ENCODE assay signal across 18 mouse cellular contexts in the genomic region with DNA sequence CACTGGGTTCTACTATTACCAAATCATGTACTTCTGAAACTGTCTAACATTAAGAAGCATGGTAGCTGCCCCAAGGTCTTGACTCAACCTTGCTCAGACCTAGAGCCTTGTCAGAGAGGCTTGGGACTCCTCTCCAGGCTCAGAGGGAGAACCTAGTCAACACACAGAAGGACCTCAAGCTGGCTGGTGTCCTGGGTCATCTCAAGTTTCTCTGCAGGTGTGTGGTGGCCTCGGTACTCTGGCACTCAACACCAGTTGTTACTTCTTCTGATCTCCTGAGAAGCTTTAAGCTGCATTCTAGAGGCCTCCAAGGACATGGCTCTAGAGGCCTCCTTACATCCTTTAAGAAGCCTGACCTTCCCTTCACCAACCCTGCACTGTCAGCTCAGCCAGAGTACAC. TPM values are rescaled to one million over a fixed set of nuclear protein-coding genes. Genes with fewer than 3 reads are reported as not detected.
"Had no signal": no experiment of that assay in that cellular context is flagged by ENCODE, and none has a peak within 500 bp of the region (broad histone marks: within the 10 kb centered on the region; RNA-seq: fewer than 3 reads in every experiment).

No protein-coding gene starts in this region.

- H3K27ac ChIP-seq: neural tube, embryonic 13.5 days; neural tube, embryonic 15.5 days; stomach, embryonic 15.5 days; stomach, postnatal 0 days had no signal

- H3K4me3 ChIP-seq: neural tube, embryonic 13.5 days; neural tube, embryonic 15.5 days; stomach, embryonic 15.5 days had no signal

- H3K36me3 ChIP-seq: neural tube, embryonic 13.5 days; neural tube, embryonic 15.5 days; stomach, embryonic 15.5 days had no signal

- DNase-seq: retina, postnatal 1 day; right cerebral cortex, adult 18-20 months; right cerebral cortex, postnatal 14 days; right cerebral cortex, postnatal 25 days; right cerebral cortex, postnatal 4 days; spleen, adult 18-20 months; thymus, adult 18-20 months; thymus, adult 2 months; thymus, postnatal 14 days; thymus, postnatal 25 days; thymus, postnatal 36 days; thymus, postnatal 4 days had no signal

- H3K9me3 ChIP-seq: neural tube, embryonic 13.5 days; neural tube, embryonic 15.5 days; stomach, embryonic 15.5 days had no signal

RNA-seq across cellular contexts. Expression of gene Cplx1, which starts 4.2 kb away (rescaled TPM):
- total RNA-seq: neutrophil, adult 5-6 weeks had no signal
- polyA plus RNA-seq: spleen, adult 2 months had no signal
